Mouse (Mus musculus) G1E (cell line): ENCODE data around the gene Tardbp.

Experiments used
- CTCF ChIP-seq: IDR thresholded peaks from 2 replicates; pipeline ENCODE4 v1.5.1; 2012; ENCODE audit warnings: low read depth, low read length, inconsistent platforms, mixed read lengths
- GATA2 ChIP-seq: IDR thresholded peaks from 2 replicates; pipeline ENCODE4 v1.6.1; 2012; ENCODE audit warnings: low read depth, low read length, inconsistent platforms, borderline replicate concordance
- POLR2AphosphoS5 ChIP-seq: IDR thresholded peaks from 2 replicates; pipeline ENCODE4 v1.6.1; 2012; ENCODE audit warnings: low read depth, low read length, inconsistent platforms; ENCODE audit not compliant: insufficient replicate concordance
- TAL1 ChIP-seq: conservative IDR thresholded peaks from 2 replicates; pipeline ENCODE4 v1.6.1; 2012; ENCODE audit warnings: low read depth, low read length, inconsistent platforms, mixed read lengths

GRCm38 (mm10) chr4:148620718-148621117 lies 6.1 kb downstream of the Tardbp start:
- no peak for TF ChIP-seq CTCF
- no peak for TF ChIP-seq POLR2AphosphoS5
- TF ChIP-seq TAL1: no peak
- no peak for TF ChIP-seq GATA2
